In genomic region chr12:54425236-54425635, GRCm38 (mm10) we compare ENCODE assay signal across 16 mouse cellular contexts.
"Had no signal": no experiment of that assay in that cellular context is flagged by ENCODE, and none has a peak within 500 bp of the region (broad histone marks: within the 10 kb centered on the region; RNA-seq: fewer than 3 reads in every experiment).

No protein-coding gene starts in this region.

- DNase-seq: lung, adult 18-20 months; lung, embryonic 14.5 days; lung, postnatal 10 days; lung, postnatal 4 days; midbrain, embryonic 14.5 days; right cerebral cortex, postnatal 14 days; thymus, postnatal 14 days; thymus, postnatal 36 days had no signal

- H3K27me3 ChIP-seq: midbrain, embryonic 12.5 days; neural tube, embryonic 13.5 days; neural tube, embryonic 15.5 days; stomach, embryonic 15.5 days had no signal

- H3K4me3 ChIP-seq: midbrain, embryonic 10.5 days; midbrain, embryonic 12.5 days; myocyte; neural tube, embryonic 13.5 days; neural tube, embryonic 15.5 days; stomach, embryonic 15.5 days had no signal

- H3K9me3 ChIP-seq: midbrain, embryonic 10.5 days; midbrain, embryonic 12.5 days; neural tube, embryonic 13.5 days; neural tube, embryonic 15.5 days; stomach, embryonic 15.5 days had no signal

- ATAC-seq: midbrain, embryonic 16.5 days had no signal

- H3K9ac ChIP-seq: lung, embryonic 14.5 days; midbrain, embryonic 12.5 days; neural tube, embryonic 13.5 days; neural tube, embryonic 15.5 days; stomach, embryonic 15.5 days had no signal

- H3K27ac ChIP-seq: midbrain, embryonic 10.5 days; midbrain, embryonic 12.5 days; neural tube, embryonic 13.5 days; neural tube, embryonic 15.5 days; stomach, embryonic 15.5 days; stomach, postnatal 0 days had no signal

- H3K36me3 ChIP-seq: midbrain, embryonic 10.5 days; midbrain, embryonic 12.5 days; neural tube, embryonic 13.5 days; neural tube, embryonic 15.5 days; stomach, embryonic 15.5 days had no signal

- H3K4me2 ChIP-seq: lung, embryonic 14.5 days; midbrain, embryonic 12.5 days; neural tube, embryonic 13.5 days; neural tube, embryonic 15.5 days; stomach, embryonic 15.5 days had no signal

- H3K4me1 ChIP-seq: midbrain, embryonic 10.5 days; midbrain, embryonic 12.5 days; neural tube, embryonic 13.5 days; neural tube, embryonic 15.5 days; stomach, embryonic 15.5 days had no signal
